Mouse (Mus musculus) embryonic fibroblast, embryonic 13.5 days (primary cell): Measurements from ENCODE around the gene Gm10985.

Experiments used
- CTCF ChIP-seq: IDR thresholded peaks from 2 replicates; pipeline ENCODE4 v1.5.1; 2011; ENCODE audit warnings: mild to moderate bottlenecking, control low read depth, low read length, moderate library complexity, borderline replicate concordance; ENCODE audit not compliant: insufficient read depth
- POLR2A ChIP-seq: IDR thresholded peaks from 2 replicates; pipeline ENCODE4 v1.6.1; 2011; ENCODE audit warnings: low read depth, mild to moderate bottlenecking, control low read depth, low read length, moderate library complexity

- TF ChIP-seq CTCF (no peak), POLR2A (no peak)
Observed at GRCm38 (mm10) chr3:53799671-53800070, 45.2 kb upstream of the Gm10985 start.
